Mouse (Mus musculus) MEL (cell line): ENCODE measurements around the gene Vps39.

ENCODE experiments used
- BHLHE40 ChIP-seq: IDR thresholded peaks from 2 replicates; pipeline ENCODE4 v1.6.1; 2012; ENCODE audit warnings: low read depth, mild to moderate bottlenecking, inconsistent platforms, low read length, improper control_type of control experiment, borderline replicate concordance
- CTCF ChIP-seq, 3 experiments: IDR thresholded peaks in 2 of 3; conservative IDR thresholded peaks in 1 of 3; 2 replicates each; pipeline ENCODE4 v1.5.1; 2011 to 2012; ENCODE audit warnings: low read length in 3 of 3, low read depth in 2 of 3, mild to moderate bottlenecking in 2 of 3, improper control_type of control experiment in 1 of 3, inconsistent platforms in 1 of 3, mixed read lengths in 1 of 3, moderate library complexity in 1 of 3; ENCODE audit not compliant: control insufficient read depth in 1 of 3, insufficient read depth in 1 of 3, poor library complexity in 1 of 3, severe bottlenecking in 1 of 3
- E2F4 ChIP-seq: IDR thresholded peaks from 2 replicates; pipeline ENCODE4 v1.6.1; 2011; ENCODE audit warnings: low read depth, low read length, improper control_type of control experiment, borderline replicate concordance
- EP300 ChIP-seq, 2 experiments: IDR thresholded peaks; 2 replicates each; pipeline ENCODE4 v1.6.1; 2011; ENCODE audit warnings: improper control_type of control experiment in 2 of 2, low read length in 2 of 2, low read depth in 1 of 2, mild to moderate bottlenecking in 1 of 2
- KAT2A ChIP-seq: conservative IDR thresholded peaks from 2 replicates; pipeline ENCODE4 v1.6.1; 2012; ENCODE audit warnings: low read depth, low read length, improper control_type of control experiment, inconsistent platforms
- POLR2A ChIP-seq, 2 experiments: IDR thresholded peaks; 2 replicates each; pipeline ENCODE4 v1.6.1; 2011 to 2012; ENCODE audit warnings: low read length in 2 of 2, mild to moderate bottlenecking in 2 of 2, control low read depth in 1 of 2, improper control_type of control experiment in 1 of 2, low read depth in 1 of 2, moderate library complexity in 1 of 2; ENCODE audit not compliant: control insufficient read depth in 1 of 2, insufficient read depth in 1 of 2, poor library complexity in 1 of 2
- POLR2AphosphoS2 ChIP-seq: IDR thresholded peaks from 2 replicates; pipeline ENCODE4 v1.6.1; 2011; ENCODE audit warnings: low read length, improper control_type of control experiment
- RAD21 ChIP-seq: IDR thresholded peaks from 2 replicates; pipeline ENCODE4 v1.6.1; 2011; ENCODE audit warnings: mild to moderate bottlenecking, low read depth, low read length, improper control_type of control experiment
- SIN3A ChIP-seq: IDR thresholded peaks from 2 replicates; pipeline ENCODE4 v1.6.1; 2012; ENCODE audit warnings: low read length, improper control_type of control experiment, inconsistent platforms
- TAL1 ChIP-seq: IDR thresholded peaks from 2 replicates; pipeline ENCODE4 v1.6.1; 2012; ENCODE audit warnings: mild to moderate bottlenecking, inconsistent platforms, low read length, moderate library complexity, mixed read lengths
- TBP ChIP-seq: IDR thresholded peaks from 2 replicates; pipeline ENCODE4 v1.8.0; 2011; ENCODE audit warnings: low read depth, low read length, improper control_type of control experiment
- ZC3H11A ChIP-seq: IDR thresholded peaks from 2 replicates; pipeline ENCODE4 v1.6.1; 2012; ENCODE audit warnings: low read depth, mild to moderate bottlenecking, inconsistent platforms, low read length, improper control_type of control experiment
- ZKSCAN1 ChIP-seq: IDR thresholded peaks from 2 replicates; pipeline ENCODE4 v1.6.1; 2012; ENCODE audit warnings: low read depth, mild to moderate bottlenecking, inconsistent platforms, low read length, improper control_type of control experiment, moderate library complexity

- TF ChIP-seq TBP (no peak), E2F4 (no peak), ZC3H11A (no peak), KAT2A (no peak), CTCF (IDR thresholded peaks at IDR 0.05 in 2 of 3, conservative IDR thresholded peaks at IDR 0.05 in 1 of 3; ENCODE audit: control insufficient read depth in 1 of 3, insufficient read depth in 1 of 3, low read depth in 2 of 3, low read length in 3 of 3, poor library complexity in 1 of 3, severe bottlenecking in 1 of 3) (no peak), ZKSCAN1 (no peak), BHLHE40 (no peak), SIN3A (no peak), POLR2A (IDR thresholded peaks at IDR 0.05; ENCODE audit: control insufficient read depth in 1 of 2, insufficient read depth in 1 of 2, low read depth in 1 of 2, low read length in 2 of 2, poor library complexity in 1 of 2) (no peak), RAD21 (no peak), EP300 (IDR thresholded peaks at IDR 0.05; ENCODE audit: low read depth in 1 of 2, low read length in 2 of 2) (no peak), POLR2AphosphoS2 (no peak), TAL1 (no peak)
Observed at GRCm38 (mm10) chr2:120304113-120304512, 48.8 kb downstream of the Vps39 start.
